Mouse (Mus musculus): ENCODE results near the gene Fmod. TPM values are rescaled to one million over a fixed set of nuclear protein-coding genes. Genes with fewer than 3 reads are reported as not detected.

The Fmod gene
- polyA plus RNA-seq, 1 experiment from 2014 or later: 3.3 TPM

- Histone ChIP-seq H3K9me3 (no peaks in the 10 kb centered on the region), H3K4me3 (replicated peaks) (no peak overlapping the region), H3K36me3 (replicated peaks) (no peaks in the 10 kb centered on the region), H3K4me1 (peaks cover 23% of the 10 kb centered on the region), H3K4me2 (no peak overlapping the region), H3K9ac (no peak overlapping the region), H3K27ac (no peak overlapping the region), H3K27me3 (peaks cover 2% of the 10 kb centered on the region; the same call in 1 of the 2 replicates)
- ATAC-seq (ENCODE audit: low FRiP score): no peak
- WGBS: 68% methylated on average over 2 of the region's 2 CpGs
Observed at GRCm38 (mm10) chr1:134041900-134042299, 4.8 kb downstream of the Fmod start.

- Histone ChIP-seq H3K4me2 (no peak overlapping the region), H3K27ac (0 out of 2 replicates have a peak overlapping the region, but pooled peaks have one; percentile 13), H3K9me3 (no peaks in the 10 kb centered on the region), H3K27me3 (peaks cover 7% of the 10 kb centered on the region; the same call in 1 of the 2 replicates), H3K36me3 (replicated peaks) (no peaks in the 10 kb centered on the region), H3K4me1 (peaks cover 18% of the 10 kb centered on the region), H3K9ac (no peak overlapping the region), H3K4me3 (replicated peaks) (no peak overlapping the region)
- ATAC-seq (ENCODE audit: low FRiP score): no peak
- 14% methylated on average over 1 of the region's 1 CpGs for WGBS
Observed at GRCm38 (mm10) chr1:134042341-134042740, 5.3 kb downstream of the Fmod start.

GRCm38 (mm10) chr1:134044805-134045204 lies 7.8 kb downstream of the Fmod start:
- Histone ChIP-seq H3K4me3 (replicated peaks) (no peak overlapping the region), H3K4me1 (peaks cover 15% of the 10 kb centered on the region), H3K9ac (no peak overlapping the region), H3K36me3 (replicated peaks) (no peaks in the 10 kb centered on the region), H3K27ac (no peak overlapping the region), H3K27me3 (peaks cover 10% of the 10 kb centered on the region; the same call in 1 of the 2 replicates), H3K9me3 (no peaks in the 10 kb centered on the region), H3K4me2 (no peak overlapping the region)
- no peak for ATAC-seq (ENCODE audit: low FRiP score)
- 92% methylated on average over 6 of the region's 6 CpGs for WGBS

- ATAC-seq (ENCODE audit: low FRiP score): peak; percentile 72
- 0 out of 2 replicates have a peak overlapping the region, but pooled peaks have one; percentile 42 for H3K27ac ChIP-seq
- WGBS: 4% methylated on average over 9 of the region's 9 CpGs
- H3K27me3 ChIP-seq: peaks cover 10% of the 10 kb centered on the region; the same call in 1 of the 2 replicates
- H3K4me1 ChIP-seq: peaks cover 15% of the 10 kb centered on the region
- H3K4me2 ChIP-seq: peak overlapping the region; percentile 53
- no peaks in the 10 kb centered on the region for H3K9me3 ChIP-seq
- no peaks in the 10 kb centered on the region for H3K36me3 ChIP-seq (replicated peaks)
- H3K9ac ChIP-seq: peak overlapping the region; percentile 53
- peak overlapping the region; percentile 29 for H3K4me3 ChIP-seq (replicated peaks)
Observed at GRCm38 (mm10) chr1:134045971-134046370, 8.9 kb downstream of the Fmod start.

GRCm38 (mm10) chr1:134046387-134046786 lies 9.3 kb downstream of the Fmod start:
- H3K9ac ChIP-seq: peak overlapping the region; percentile 53
- ATAC-seq (ENCODE audit: low FRiP score): peak; percentile 58
- WGBS: 23% methylated on average over 23 of the region's 23 CpGs
- peaks cover 15% of the 10 kb centered on the region for H3K4me1 ChIP-seq
- peaks cover 10% of the 10 kb centered on the region; the same call in 1 of the 2 replicates for H3K27me3 ChIP-seq
- peak overlapping the region; percentile 53 for H3K4me2 ChIP-seq
- no peaks in the 10 kb centered on the region for H3K36me3 ChIP-seq (replicated peaks)
- peak overlapping the region; percentile 29 for H3K4me3 ChIP-seq (replicated peaks)
- H3K9me3 ChIP-seq: no peaks in the 10 kb centered on the region
- no peak overlapping the region for H3K27ac ChIP-seq

GRCm38 (mm10) chr1:134047431-134047830 lies 10.4 kb downstream of the Fmod start:
- Histone ChIP-seq H3K27ac (no peak overlapping the region), H3K9ac (no peak overlapping the region), H3K9me3 (no peaks in the 10 kb centered on the region), H3K4me3 (replicated peaks) (no peak overlapping the region), H3K4me2 (no peak overlapping the region), H3K27me3 (peaks cover 10% of the 10 kb centered on the region; the same call in 1 of the 2 replicates), H3K4me1 (peaks cover 12% of the 10 kb centered on the region), H3K36me3 (replicated peaks) (no peaks in the 10 kb centered on the region)
- WGBS: 84% methylated on average over 6 of the region's 6 CpGs
- no peak for ATAC-seq (ENCODE audit: low FRiP score)

- Histone ChIP-seq H3K9ac (no peak overlapping the region; the same call in 1 of the 2 replicates), H3K4me2 (no peak overlapping the region), H3K27me3 (peaks cover 10% of the 10 kb centered on the region; the same call in 1 of the 2 replicates), H3K4me1 (peaks cover 11% of the 10 kb centered on the region), H3K4me3 (replicated peaks) (no peak overlapping the region), H3K9me3 (no peaks in the 10 kb centered on the region), H3K27ac (no peak overlapping the region), H3K36me3 (replicated peaks) (no peaks in the 10 kb centered on the region)
- 5% methylated on average over 5 of the region's 5 CpGs for WGBS
- ATAC-seq (ENCODE audit: low FRiP score): peak; percentile 45; the same call in 1 of the 2 replicates
Observed at GRCm38 (mm10) chr1:134048759-134049158, 11.7 kb downstream of the Fmod start.

- Histone ChIP-seq H3K27ac (no peak overlapping the region), H3K4me2 (no peak overlapping the region), H3K4me3 (replicated peaks) (no peak overlapping the region), H3K27me3 (peaks cover 10% of the 10 kb centered on the region; the same call in 1 of the 2 replicates), H3K4me1 (peaks cover 11% of the 10 kb centered on the region), H3K9me3 (no peaks in the 10 kb centered on the region), H3K36me3 (replicated peaks) (no peaks in the 10 kb centered on the region), H3K9ac (no peak overlapping the region)
- ATAC-seq (ENCODE audit: low FRiP score): no peak
- WGBS: 71% methylated on average over 6 of the region's 6 CpGs
Observed at GRCm38 (mm10) chr1:134049542-134049941, 12.5 kb downstream of the Fmod start.

GRCm38 (mm10) chr1:134053207-134053606 lies 16.2 kb downstream of the Fmod start:
- no peaks in the 10 kb centered on the region for H3K9me3 ChIP-seq
- no peaks in the 10 kb centered on the region for H3K36me3 ChIP-seq (replicated peaks)
- H3K4me2 ChIP-seq: no peak overlapping the region
- H3K27me3 ChIP-seq: no peaks in the 10 kb centered on the region
- ATAC-seq (ENCODE audit: low FRiP score): peak; percentile 80; the same call in 1 of the 2 replicates
- no peak overlapping the region for H3K27ac ChIP-seq
- H3K4me1 ChIP-seq: peaks cover 9% of the 10 kb centered on the region
- no peak overlapping the region for H3K9ac ChIP-seq
- H3K4me3 ChIP-seq (replicated peaks): no peak overlapping the region
- WGBS: 10% methylated on average over 6 of the region's 6 CpGs

GRCm38 (mm10) chr1:134055058-134055457 lies 18.0 kb downstream of the Fmod start:
- H3K4me3 ChIP-seq (replicated peaks): no peak overlapping the region
- WGBS: 80% methylated on average over 9 of the region's 9 CpGs
- no peak for ATAC-seq (ENCODE audit: low FRiP score)
- no peaks in the 10 kb centered on the region for H3K27me3 ChIP-seq
- no peak overlapping the region; the same call in 1 of the 2 replicates for H3K27ac ChIP-seq
- 0 out of 2 replicates have a peak overlapping the region, but pooled peaks have one; percentile 6 for H3K4me2 ChIP-seq
- H3K9ac ChIP-seq: no peak overlapping the region
- H3K9me3 ChIP-seq: no peaks in the 10 kb centered on the region
- peaks cover 22% of the 10 kb centered on the region for H3K4me1 ChIP-seq
- H3K36me3 ChIP-seq (replicated peaks): no peaks in the 10 kb centered on the region

GRCm38 (mm10) chr1:134055666-134056245 lies 18.7 kb downstream of the Fmod start:
- no peaks in the 10 kb centered on the region for H3K27me3 ChIP-seq
- H3K9me3 ChIP-seq: no peaks in the 10 kb centered on the region
- peaks cover 29% of the 10 kb centered on the region for H3K4me1 ChIP-seq
- WGBS: 89% methylated on average over 9 of the region's 9 CpGs
- no peak overlapping the region for H3K9ac ChIP-seq
- no peak overlapping the region for H3K4me2 ChIP-seq
- H3K27ac ChIP-seq: no peak overlapping the region
- no peaks in the 10 kb centered on the region for H3K36me3 ChIP-seq (replicated peaks)
- no peak for ATAC-seq (ENCODE audit: low FRiP score)
- H3K4me3 ChIP-seq (replicated peaks): no peak overlapping the region

GRCm38 (mm10) chr1:134056285-134056684 lies 19.2 kb downstream of the Fmod start:
- peaks cover 34% of the 10 kb centered on the region for H3K4me1 ChIP-seq
- no peaks in the 10 kb centered on the region for H3K36me3 ChIP-seq (replicated peaks)
- 80% methylated on average over 4 of the region's 4 CpGs for WGBS
- no peak for ATAC-seq (ENCODE audit: low FRiP score)
- no peaks in the 10 kb centered on the region for H3K9me3 ChIP-seq
- no peaks in the 10 kb centered on the region for H3K27me3 ChIP-seq
- no peak overlapping the region for H3K4me3 ChIP-seq (replicated peaks)
- no peak overlapping the region for H3K27ac ChIP-seq
- no peak overlapping the region for H3K9ac ChIP-seq
- H3K4me2 ChIP-seq: no peak overlapping the region

GRCm38 (mm10) chr1:134057736-134058135 lies 20.7 kb downstream of the Fmod start:
- Histone ChIP-seq H3K27me3 (no peaks in the 10 kb centered on the region), H3K27ac (no peak overlapping the region), H3K9ac (no peak overlapping the region), H3K9me3 (no peaks in the 10 kb centered on the region), H3K36me3 (replicated peaks) (no peaks in the 10 kb centered on the region), H3K4me1 (peaks cover 49% of the 10 kb centered on the region), H3K4me2 (no peak overlapping the region), H3K4me3 (replicated peaks) (no peak overlapping the region)
- WGBS: 87% methylated on average over 8 of the region's 8 CpGs
- no peak for ATAC-seq (ENCODE audit: low FRiP score)

All from forebrain, embryonic 12.5 days (tissue).